Mouse (Mus musculus) CH12.LX (cell line): ENCODE data around the gene Sclt1.

Experiments used
- CTCF ChIP-seq, 2 experiments: IDR thresholded peaks in 1 of 2; conservative IDR thresholded peaks in 1 of 2; 2 replicates each; pipeline ENCODE4 v1.5.1; 2011 to 2012; ENCODE audit warnings: low read depth in 2 of 2, low read length in 2 of 2, improper control_type of control experiment in 1 of 2, inconsistent platforms in 1 of 2, mild to moderate bottlenecking in 1 of 2, moderate library complexity in 1 of 2
- GABPA ChIP-seq: IDR thresholded peaks from 2 replicates; pipeline ENCODE4 v1.6.1; 2012; ENCODE audit warnings: low read depth, low read length, improper control_type of control experiment, inconsistent platforms; ENCODE audit not compliant: insufficient replicate concordance
- JUND ChIP-seq: conservative IDR thresholded peaks from 2 replicates; pipeline ENCODE4 v1.6.1; 2011; ENCODE audit warnings: low read depth, low read length, improper control_type of control experiment
- KAT2A ChIP-seq: IDR thresholded peaks from 2 replicates; pipeline ENCODE4 v1.6.1; 2012; ENCODE audit warnings: low read length, improper control_type of control experiment, inconsistent platforms; ENCODE audit not compliant: insufficient replicate concordance
- POLR2A ChIP-seq: IDR thresholded peaks from 2 replicates; pipeline ENCODE4 v1.6.1; 2011; ENCODE audit warnings: low read depth, mild to moderate bottlenecking, improper control_type of control experiment, low read length
- TCF12 ChIP-seq: IDR thresholded peaks from 2 replicates; pipeline ENCODE4 v1.6.1; 2014; ENCODE audit warnings: low read depth, mild to moderate bottlenecking, inconsistent platforms, low read length, improper control_type of control experiment
- UBTF ChIP-seq: IDR thresholded peaks from 2 replicates; pipeline ENCODE4 v1.6.1; 2012; ENCODE audit warnings: low read depth, mild to moderate bottlenecking, inconsistent platforms, low read length, improper control_type of control experiment, moderate library complexity

- TF ChIP-seq TCF12 (no peak), CTCF (conservative IDR thresholded peaks at IDR 0.05 in 1 of 2, IDR thresholded peaks at IDR 0.05 in 1 of 2; ENCODE audit: low read depth in 2 of 2, low read length in 2 of 2) (no peak), POLR2A (no peak), JUND (no peak), UBTF (no peak), KAT2A (no peak), GABPA (no peak)
These were observed 138.8 kb downstream of the Sclt1 start for GRCm38 (mm10) chr3:41603470-41604019.
